7 mouse cellular contexts compared by ENCODE assay signal in genomic region chr6:86793021-86793815, GRCm38 (mm10). TPM values are rescaled to one million over a fixed set of nuclear protein-coding genes. Genes with fewer than 3 reads are reported as not detected.
DNase-seq lines count a peak whose midpoint lies in the region; ATAC-seq and TF ChIP-seq lines count a peak whose summit lies in the region.

TSS of gene Anxa4 (minus strand) at chr6:86793584.

- H3K4me3 ChIP-seq in MEL (ENCODE audit: control insufficient read depth in 1 of 2, insufficient read depth in 1 of 2, low read depth in 2 of 2, low read length in 2 of 2), result peak within 1 kb of the TSS; percentile 86 to 100
- H3K4me3 ChIP-seq in hindbrain, embryonic 13.5 days, result peak within 1 kb of the TSS; percentile 43
- peak within 1 kb of the TSS; percentile 32 for H3K4me3 ChIP-seq in midbrain, postnatal 0 days (ENCODE audit: low read depth, low read length)
- H3K4me3 ChIP-seq in stomach, postnatal 0 days (ENCODE audit: low read depth, low read length), result peak within 1 kb of the TSS; percentile 86

- no peaks in the 10 kb centered on the region for H3K9me3 ChIP-seq in MEL (replicated peaks; ENCODE audit: insufficient read depth, low read length)
- H3K9me3 ChIP-seq in hindbrain, embryonic 13.5 days, result no peaks in the 10 kb centered on the region
- H3K9me3 ChIP-seq in midbrain, postnatal 0 days (ENCODE audit: low read length), result no peaks in the 10 kb centered on the region
- no peaks in the 10 kb centered on the region for H3K9me3 ChIP-seq in stomach, postnatal 0 days (ENCODE audit: control insufficient read depth, low read length)

- TF ChIP-seq CTCF in MEL (IDR thresholded peaks at IDR 0.05 in 2 of 3, conservative IDR thresholded peaks at IDR 0.05 in 1 of 3; ENCODE audit: control insufficient read depth in 1 of 3, insufficient read depth in 1 of 3, low read depth in 2 of 3, low read length in 3 of 3, poor library complexity in 1 of 3, severe bottlenecking in 1 of 3), result no peak
- no peak for TF ChIP-seq CTCF in brain, embryonic 14.5 days (IDR thresholded peaks at IDR 0.05; ENCODE audit: borderline replicate concordance, extremely low read depth, insufficient read depth, insufficient read length)
- TF ChIP-seq CTCF in midbrain, postnatal 0 days (IDR thresholded peaks at IDR 0.05), result no peak
- TF ChIP-seq CTCF in stomach, postnatal 0 days (IDR thresholded peaks at IDR 0.05; ENCODE audit: low read depth), result no peak

- DNase-seq in MEL (ENCODE audit: low read depth, low spot score) (peak; percentile 87), liver (peak; percentile 79)
- DNase-seq in brain, embryonic 14.5 days (ENCODE audit: low read depth), result peak; percentile 44
- DNase-seq in forelimb bud, embryonic 11.5 days (ENCODE audit: low read depth, low spot score), result peak; percentile 43
- DNase-seq in midbrain, postnatal 0 days (ENCODE audit: low spot score), result no peak
- peak; percentile 91 for DNase-seq in stomach, postnatal 0 days (ENCODE audit: low spot score)

- H3K36me3 ChIP-seq in MEL (ENCODE audit: control insufficient read depth in 1 of 2, insufficient read depth in 2 of 2, low read length in 2 of 2), result peaks cover 0 to 12% of the 10 kb centered on the region in 2 experiments; a peak in 2 of 4 replicates
- no peaks in the 10 kb centered on the region for H3K36me3 ChIP-seq in hindbrain, embryonic 13.5 days
- no peaks in the 10 kb centered on the region for H3K36me3 ChIP-seq in midbrain, postnatal 0 days (ENCODE audit: insufficient read depth, low read length)
- H3K36me3 ChIP-seq in stomach, postnatal 0 days (ENCODE audit: control insufficient read depth, insufficient read depth, low read length), result no peaks in the 10 kb centered on the region

- TF ChIP-seq RAD21 in MEL (IDR thresholded peaks at IDR 0.05; ENCODE audit: low read depth, low read length), result no peak

- 0 out of 4 replicates have a peak, but pooled peaks of 1 of the 2 experiments have one; percentile 12 for TF ChIP-seq EP300 in MEL (IDR thresholded peaks at IDR 0.05; ENCODE audit: low read depth in 1 of 2, low read length in 2 of 2)
- no peak for TF ChIP-seq EP300 in stomach, postnatal 0 days (optimal IDR thresholded peaks at IDR 0.05)

- 1% methylated on average over 41 of the region's 41 CpGs for WGBS in hindbrain, embryonic 13.5 days
- 2% methylated on average over 41 of the region's 41 CpGs for WGBS in midbrain, postnatal 0 days
- WGBS in stomach, postnatal 0 days, result under 1% methylated on average over 41 of the region's 41 CpGs

- peak; percentile 39 to 79; a peak in 3 of 4 replicates for TF ChIP-seq POLR2A in MEL (IDR thresholded peaks at IDR 0.05; ENCODE audit: control insufficient read depth in 1 of 2, insufficient read depth in 1 of 2, low read depth in 1 of 2, low read length in 2 of 2, poor library complexity in 1 of 2)
- TF ChIP-seq POLR2A in brain, embryonic 14.5 days (IDR thresholded peaks at IDR 0.05; ENCODE audit: borderline replicate concordance, extremely low read depth, insufficient read depth, insufficient read length, poor library complexity, severe bottlenecking), result no peak

- peak within 1 kb of the TSS; percentile 78 for H3K9ac ChIP-seq in MEL (ENCODE audit: control insufficient read depth, low read depth, low read length, poor library complexity, severe bottlenecking)
- H3K9ac ChIP-seq in hindbrain, embryonic 13.5 days, result peak within 1 kb of the TSS; percentile 66
- H3K9ac ChIP-seq in midbrain, postnatal 0 days (replicated peaks; ENCODE audit: low read length, poor library complexity, severe bottlenecking), result peak within 1 kb of the TSS; percentile 36; the same call in 1 of the 2 replicates
- peak within 1 kb of the TSS; percentile 80 for H3K9ac ChIP-seq in stomach, postnatal 0 days (ENCODE audit: low read length)

- peak within 1 kb of the TSS; percentile 77 for H3K4me2 ChIP-seq in hindbrain, embryonic 13.5 days
- peak within 1 kb of the TSS; percentile 66 for H3K4me2 ChIP-seq in midbrain, postnatal 0 days (ENCODE audit: low read depth, low read length, poor library complexity, severe bottlenecking)
- peak within 1 kb of the TSS; percentile 90 for H3K4me2 ChIP-seq in stomach, postnatal 0 days (replicated peaks; ENCODE audit: low read depth)

- no peaks in the 10 kb centered on the region; the same call in 1 of the 2 replicates for H3K79me2 ChIP-seq in MEL (ENCODE audit: control insufficient read depth, insufficient read depth, low read length, poor library complexity)

- ATAC-seq in hindbrain, embryonic 13.5 days (ENCODE audit: low FRiP score), result no peak
- ATAC-seq in midbrain, postnatal 0 days (ENCODE audit: low FRiP score), result no peak
- ATAC-seq in stomach, postnatal 0 days (ENCODE audit: low FRiP score, low TSS enrichment), result peak; percentile 88

- H3K27me3 ChIP-seq in MEL (ENCODE audit: control insufficient read depth in 1 of 2, insufficient read depth in 2 of 2, low read length in 2 of 2), result peaks cover 0 to 4% of the 10 kb centered on the region in 2 experiments; a peak in 2 of 4 replicates
- H3K27me3 ChIP-seq in hindbrain, embryonic 13.5 days, result peaks cover 51% of the 10 kb centered on the region
- peaks cover 16% of the 10 kb centered on the region for H3K27me3 ChIP-seq in midbrain, postnatal 0 days (ENCODE audit: insufficient read depth, low read length)
- H3K27me3 ChIP-seq in stomach, postnatal 0 days (ENCODE audit: control insufficient read depth, insufficient read depth, low read length), result no peaks in the 10 kb centered on the region

- peaks cover 19 to 26% of the 10 kb centered on the region in 2 experiments for H3K4me1 ChIP-seq in MEL (ENCODE audit: control insufficient read depth in 1 of 2, insufficient read depth in 2 of 2, low read length in 2 of 2)
- peaks cover 15% of the 10 kb centered on the region for H3K4me1 ChIP-seq in hindbrain, embryonic 13.5 days (replicated peaks)
- H3K4me1 ChIP-seq in midbrain, postnatal 0 days (ENCODE audit: insufficient read depth, low read length), result peaks cover 10% of the 10 kb centered on the region; the same call in 1 of the 2 replicates
- H3K4me1 ChIP-seq in stomach, postnatal 0 days (replicated peaks; ENCODE audit: control insufficient read depth, insufficient read depth), result 0 out of 2 replicates have a peak, but pooled peaks cover 4% of the 10 kb centered on the region

- no peak within 1 kb of the TSS for H3K27ac ChIP-seq in MEL (ENCODE audit: control insufficient read depth, low read depth, low read length)
- H3K27ac ChIP-seq in hindbrain, embryonic 13.5 days, result no peak within 1 kb of the TSS
- no peak within 1 kb of the TSS for H3K27ac ChIP-seq in midbrain, postnatal 0 days (ENCODE audit: low read depth, low read length)
- H3K27ac ChIP-seq in stomach, postnatal 0 days (replicated peaks), result peak within 1 kb of the TSS; percentile 82

TF ChIP-seq in MEL, 35 proteins besides CTCF, POLR2A, EP300 and RAD21 (continues in another document):
- peak; percentile 36; the same call in 1 of the 2 replicates for TF ChIP-seq MAX (IDR thresholded peaks at IDR 0.05; ENCODE audit: low read length)
- TF ChIP-seq HCFC1 (IDR thresholded peaks at IDR 0.05; ENCODE audit: low read depth, low read length), result peak; percentile 59
- 0 out of 2 replicates have a peak, but pooled peaks have one; percentile 21 for TF ChIP-seq ZKSCAN1 (IDR thresholded peaks at IDR 0.05; ENCODE audit: low read depth, low read length)
- TF ChIP-seq MYC (IDR thresholded peaks at IDR 0.05; ENCODE audit: low read depth, low read length), result no peak
- TF ChIP-seq ZMIZ1 (IDR thresholded peaks at IDR 0.05; ENCODE audit: low read depth, low read length), result peak; percentile 70
- 0 out of 2 replicates have a peak, but pooled peaks have one; percentile 15 for TF ChIP-seq NRF1 (IDR thresholded peaks at IDR 0.05; ENCODE audit: insufficient read depth, low read depth, low read length, poor library complexity, severe bottlenecking)
- TF ChIP-seq TAL1 (IDR thresholded peaks at IDR 0.05; ENCODE audit: low read length), result no peak
- TF ChIP-seq TBP (IDR thresholded peaks at IDR 0.05; ENCODE audit: low read depth, low read length), result 0 out of 2 replicates have a peak, but pooled peaks have one; percentile 34
- no peak; the same call in none of the 2 replicates for TF ChIP-seq NELFE (IDR thresholded peaks at IDR 0.05; ENCODE audit: low read depth, low read length)
- no peak for TF ChIP-seq GATA1 (IDR thresholded peaks at IDR 0.05; ENCODE audit: low read depth, low read length)
- no peak for TF ChIP-seq ZC3H11A (IDR thresholded peaks at IDR 0.05; ENCODE audit: low read depth, low read length)
- no peak for TF ChIP-seq E2F4 (IDR thresholded peaks at IDR 0.05; ENCODE audit: borderline replicate concordance, low read depth, low read length)
- TF ChIP-seq ZNF384 (IDR thresholded peaks at IDR 0.05; ENCODE audit: low read depth, low read length), result no peak
- TF ChIP-seq MXI1 (IDR thresholded peaks at IDR 0.05; ENCODE audit: low read depth, low read length), result no peak
- no peak for TF ChIP-seq ETS1 (IDR thresholded peaks at IDR 0.05; ENCODE audit: low read depth, low read length)
- no peak for TF ChIP-seq GABPA (IDR thresholded peaks at IDR 0.05; ENCODE audit: low read depth, low read length)
- no peak for TF ChIP-seq USF1 (IDR thresholded peaks at IDR 0.05; ENCODE audit: low read depth, low read length)
- 0 out of 2 replicates have a peak, but pooled peaks have one; percentile 18 for TF ChIP-seq TCF12 (IDR thresholded peaks at IDR 0.05; ENCODE audit: low read depth, low read length)
- TF ChIP-seq JUND (IDR thresholded peaks at IDR 0.05; ENCODE audit: low read depth, low read length), result no peak
- TF ChIP-seq SIN3A (IDR thresholded peaks at IDR 0.05; ENCODE audit: low read length), result peak; percentile 44; the same call in 1 of the 2 replicates
- TF ChIP-seq SMC3 (IDR thresholded peaks at IDR 0.05; ENCODE audit: low read depth, low read length), result no peak
- no peak for TF ChIP-seq USF2 (IDR thresholded peaks at IDR 0.05; ENCODE audit: borderline replicate concordance in 1 of 2, insufficient read depth in 1 of 2, low read depth in 1 of 2, low read length in 2 of 2)
- TF ChIP-seq CHD1 (IDR thresholded peaks at IDR 0.05; ENCODE audit: low read depth, low read length), result no peak
- TF ChIP-seq MEF2A (IDR thresholded peaks at IDR 0.05; ENCODE audit: extremely low read depth, insufficient replicate concordance, low read depth, low read length, poor library complexity, severe bottlenecking), result no peak

RNA-seq across cellular contexts. Expression of gene Anxa4, which starts in this region (rescaled TPM):
- total RNA-seq in MEL (2012; rRNA removed), result 30.4 and 31.1 TPM in 2 replicates
- polyA plus RNA-seq in MEL (2012; ENCODE audit: insufficient read depth in 1 of 2, insufficient read length in 2 of 2, low read depth in 1 of 2, low replicate concordance in 2 of 2, missing spikeins in 1 of 2), result 100 to 1,000 TPM in 1 of 2 experiments, 10 to 100 TPM in 1; 53.6 to 176 TPM
- 2.8 and 3.6 TPM in 2 replicates for polyA plus RNA-seq in brain, embryonic 14.5 days (2012; rRNA removed)
- polyA plus RNA-seq in hindbrain, embryonic 13.5 days (2015; fragmentation: Nextera tagmentation; extraction: Ambion mirVana), result 5.3 and 6.2 TPM in 2 replicates
- total RNA-seq in midbrain, postnatal 0 days (2014; rRNA removed), result 3.6 and 3.9 TPM in 2 replicates
- 5.0 and 5.7 TPM in 2 replicates for polyA plus RNA-seq in midbrain, postnatal 0 days (2015; fragmentation: Nextera tagmentation; extraction: Ambion mirVana)
- 111 and 114 TPM in 2 replicates for polyA plus RNA-seq in stomach, postnatal 0 days (2015; fragmentation: Nextera tagmentation; extraction: Ambion mirVana)

Comparison
In these comparisons a context has a peak if more than half of its experiments do, and no peak if none do; other contexts are left out.
1. H3K4me3 ChIP-seq: peak in every context shown above with its lines; median percentile 93 in MEL; 86 in stomach, postnatal 0 days; 43 in hindbrain, embryonic 13.5 days; 32 in midbrain, postnatal 0 days.